Mouse (Mus musculus): Measurements from ENCODE around the gene H2al1i. TPM values are rescaled to one million over a fixed set of nuclear protein-coding genes. Genes with fewer than 3 reads are reported as not detected.

The H2al1i gene
- polyA plus RNA-seq, 1 experiment from 2014 or later: not detected

DNA sequence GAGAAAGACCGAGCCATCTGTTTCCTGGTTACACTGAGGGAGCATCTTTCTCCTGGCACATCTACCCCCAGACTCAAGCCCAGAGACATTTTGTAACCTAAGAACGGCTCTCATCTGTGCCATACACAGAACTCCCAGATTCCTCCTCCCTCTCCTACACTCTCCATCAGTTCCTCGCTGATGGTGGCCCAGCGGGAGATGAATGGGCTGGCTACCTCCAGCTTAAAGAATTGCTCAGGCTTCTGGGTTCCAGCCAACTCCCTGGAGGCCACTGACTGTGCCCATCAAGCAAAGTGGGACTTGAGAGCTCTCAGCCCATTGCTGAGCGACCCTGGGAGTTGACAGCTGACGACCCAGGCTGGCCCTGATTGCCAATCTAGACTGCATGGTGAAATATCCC is 39.4 kb downstream of the H2al1i start:
- no peak overlapping the region for H3K4me2 ChIP-seq (ENCODE audit: low read depth, low read length, severe bottlenecking)
- no peak overlapping the region for H3K27ac ChIP-seq (ENCODE audit: low read depth, low read length)
- H3K4me1 ChIP-seq (replicated peaks; ENCODE audit: control insufficient read depth, insufficient read depth, low read length): no peaks in the 10 kb centered on the region
- H3K9ac ChIP-seq (ENCODE audit: low read length): no peak overlapping the region
- 70% methylated on average over 6 of the region's 6 CpGs for WGBS
- no peak for ATAC-seq (replicated peaks; ENCODE audit: low FRiP score)
- H3K27me3 ChIP-seq (ENCODE audit: control insufficient read depth, insufficient read depth, low read length): no peaks in the 10 kb centered on the region
- no peaks in the 10 kb centered on the region for H3K9me3 ChIP-seq (ENCODE audit: control insufficient read depth, low read length)
- H3K4me3 ChIP-seq (ENCODE audit: low read depth, low read length): no peak overlapping the region
- DNase-seq (ENCODE audit: low spot score): no peak
- no peaks in the 10 kb centered on the region for H3K36me3 ChIP-seq (ENCODE audit: control insufficient read depth, insufficient read depth, low read length)

DNA sequence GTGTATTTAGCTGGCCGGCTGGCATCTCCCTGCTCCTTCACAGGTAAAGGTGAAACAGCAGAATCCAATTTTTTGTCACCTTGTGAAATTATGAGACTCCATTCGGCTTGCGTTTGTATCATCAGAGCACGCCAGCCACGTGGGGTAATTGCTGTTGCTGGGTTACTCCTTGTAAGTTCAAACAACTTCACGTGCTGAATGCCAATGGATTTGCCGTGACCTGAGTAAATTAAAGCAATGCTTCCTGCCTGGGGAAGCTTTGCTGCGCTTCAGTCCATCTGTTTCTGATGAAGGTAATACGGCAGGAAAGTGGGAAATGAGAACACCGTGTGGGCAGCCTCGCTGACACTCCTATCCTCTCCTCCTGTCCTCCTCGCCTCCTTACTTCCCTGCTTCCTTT is 40.7 kb downstream of the H2al1i start:
- 72% methylated on average over 12 of the region's 12 CpGs for WGBS

More for the DNA sequence above, 40.7 kb downstream of the H2al1i start:
- Histone ChIP-seq H3K27me3 (ENCODE audit: control insufficient read depth, insufficient read depth, low read length) (peaks cover 2% of the 10 kb centered on the region; the same call in 1 of the 2 replicates), H3K27ac (ENCODE audit: low read depth, low read length) (no peak overlapping the region), H3K9ac (ENCODE audit: low read length) (no peak overlapping the region), H3K36me3 (ENCODE audit: control insufficient read depth, insufficient read depth, low read length) (no peaks in the 10 kb centered on the region), H3K4me1 (replicated peaks; ENCODE audit: control insufficient read depth, insufficient read depth, low read length) (no peaks in the 10 kb centered on the region), H3K4me2 (ENCODE audit: low read depth, low read length, severe bottlenecking) (no peak overlapping the region), H3K9me3 (ENCODE audit: control insufficient read depth, low read length) (no peaks in the 10 kb centered on the region), H3K4me3 (ENCODE audit: low read depth, low read length) (no peak overlapping the region)
- DNase-seq (ENCODE audit: low spot score) (no peak), ATAC-seq (replicated peaks; ENCODE audit: low FRiP score) (no peak)

Other genes with a start within 250 kb of the H2al1i start
- not detected in 2 replicates for gene H2al1a, start 25.4 kb upstream of the H2al1i start, polyA plus RNA-seq (2014; fragmentation: Nextera tagmentation; extraction: Ambion mirVana)
- gene H2al1b, start 22.2 kb upstream of the H2al1i start, polyA plus RNA-seq (2014; fragmentation: Nextera tagmentation; extraction: Ambion mirVana): not detected in 2 replicates
- not detected in 2 replicates for gene H2al1c, start 19.0 kb upstream of the H2al1i start, polyA plus RNA-seq (2014; fragmentation: Nextera tagmentation; extraction: Ambion mirVana)
- not detected in 2 replicates for gene H2al1d, start 15.8 kb upstream of the H2al1i start, polyA plus RNA-seq (2014; fragmentation: Nextera tagmentation; extraction: Ambion mirVana)
- gene H2al1e, start 12.7 kb upstream of the H2al1i start, polyA plus RNA-seq (2014; fragmentation: Nextera tagmentation; extraction: Ambion mirVana): not detected in 2 replicates
- not detected in 2 replicates for gene H2al1f, start 9.5 kb upstream of the H2al1i start, polyA plus RNA-seq (2014; fragmentation: Nextera tagmentation; extraction: Ambion mirVana)
- gene H2al1g, start 6.4 kb upstream of the H2al1i start, polyA plus RNA-seq (2014; fragmentation: Nextera tagmentation; extraction: Ambion mirVana): not detected in 2 replicates
- not detected in 2 replicates for gene H2al1h, start 3.2 kb upstream of the H2al1i start, polyA plus RNA-seq (2014; fragmentation: Nextera tagmentation; extraction: Ambion mirVana)
- not detected in 2 replicates for gene H2al1j, start 3.2 kb downstream of the H2al1i start, polyA plus RNA-seq (2014; fragmentation: Nextera tagmentation; extraction: Ambion mirVana)

Measured in forebrain, embryonic 11.5 days (tissue).